Mouse (Mus musculus) left cerebral cortex, postnatal 25 days (tissue): ENCODE measurements at regions not wholly inside any gene's neighbourhood (a gene's known extent, or its start where the extent isn't known, plus 50 kb on each side); places are given as distances from the start of the nearest gene placed in this dataset.

ENCODE experiments used
- DNase-seq, 2 experiments: peaks; one replicate each; pipeline ENCODE4 v3.0.0; 2022; ENCODE audit warnings: low spot score in 2 of 2, mixed read lengths in 1 of 2
- intact Hi-C: fragments of 180-260 bp; cut with DNase I; formaldehyde crosslinking; loops from one replicate; pipeline ENCODE4 v1.15.1; 2025

GRCm38 (mm10) chr10:17034892-17035775 lies 687.9 kb upstream of the Cited2 start:
- intact Hi-C loops = no loop called here
- peak in 1 of 2 experiments; percentile 28 for DNase-seq

GRCm38 (mm10) chr10:17038259-17039043 lies 684.6 kb upstream of the Cited2 start:
- no peak for DNase-seq
- intact Hi-C loops = no loop called here

- intact Hi-C loops = loop anchor here (10.0 kb wide), 1 partner anchor 1737 kb away; no protein-coding TSS in a partner anchor
- no peak for DNase-seq
Observed at GRCm38 (mm10) chr10:17042090-17042489, 680.9 kb upstream of the Cited2 start.

GRCm38 (mm10) chr10:17042973-17043372 lies 680.0 kb upstream of the Cited2 start:
- no peak for DNase-seq
- intact Hi-C loops = loop anchor here (10.0 kb wide), 1 partner anchor 1738 kb away; no protein-coding TSS in a partner anchor

GRCm38 (mm10) chr10:17046765-17047164 lies 676.3 kb upstream of the Cited2 start:
- intact Hi-C loops = loop anchor here (10.0 kb wide), 1 partner anchor 1742 kb away; no protein-coding TSS in a partner anchor
- no peak for DNase-seq

GRCm38 (mm10) chr10:17072906-17073305 lies 650.1 kb upstream of the Cited2 start:
- DNase-seq = no peak
- intact Hi-C loops = no loop called here

GRCm38 (mm10) chr10:17074013-17074401 lies 649.0 kb upstream of the Cited2 start:
- intact Hi-C loops = no loop called here
- DNase-seq = no peak

- intact Hi-C loops = no loop called here
- DNase-seq = no peak
Observed at GRCm38 (mm10) chr10:17074402-17075027, 648.5 kb upstream of the Cited2 start.

GRCm38 (mm10) chr10:17075147-17075546 lies 647.9 kb upstream of the Cited2 start:
- peak in 1 of 2 experiments; percentile 42 for DNase-seq
- intact Hi-C loops = no loop called here

GRCm38 (mm10) chr10:17075576-17075975 lies 647.4 kb upstream of the Cited2 start:
- intact Hi-C loops = no loop called here
- DNase-seq = peak in 1 of 2 experiments; percentile 6

GRCm38 (mm10) chr10:17076186-17076585 lies 646.8 kb upstream of the Cited2 start:
- intact Hi-C loops = no loop called here
- DNase-seq = no peak

GRCm38 (mm10) chr10:17077580-17077979 lies 645.4 kb upstream of the Cited2 start:
- no peak for DNase-seq
- intact Hi-C loops = no loop called here

- intact Hi-C loops = no loop called here
- DNase-seq = no peak
Observed at GRCm38 (mm10) chr10:17080818-17081217, 642.2 kb upstream of the Cited2 start.

- intact Hi-C loops = no loop called here
- DNase-seq = no peak
Observed at GRCm38 (mm10) chr10:17082926-17083325, 640.1 kb upstream of the Cited2 start.

GRCm38 (mm10) chr10:17102065-17102464 lies 621.0 kb upstream of the Cited2 start:
- intact Hi-C loops = loop anchor here (5.0 kb wide), 1 partner anchor 620 kb away; the partner anchor contains the start of gene Cited2
- no peak for DNase-seq

GRCm38 (mm10) chr10:17103416-17103815 lies 619.6 kb upstream of the Cited2 start:
- intact Hi-C loops = loop anchor here (5.0 kb wide), 1 partner anchor 619 kb away; the partner anchor contains the start of gene Cited2

GRCm38 (mm10) chr10:17106831-17107230 lies 616.2 kb upstream of the Cited2 start:
- no peak for DNase-seq
- intact Hi-C loops = no loop called here

More at GRCm38 (mm10) chr10:17103416-17103815, 619.6 kb upstream of the Cited2 start:
- no peak for DNase-seq

GRCm38 (mm10) chr10:17111071-17111470 lies 611.9 kb upstream of the Cited2 start:
- intact Hi-C loops = no loop called here
- no peak for DNase-seq

- intact Hi-C loops = no loop called here
- no peak for DNase-seq
Observed at GRCm38 (mm10) chr10:17114805-17115204, 608.2 kb upstream of the Cited2 start.
